Mouse (Mus musculus) stomach, postnatal 0 days (tissue): ENCODE results near the gene Zbtb16.

ENCODE experiments used
- CTCF ChIP-seq: IDR thresholded peaks from 2 replicates; pipeline ENCODE4 v1.5.1; 2016; ENCODE audit warnings: antibody characterized with exemption, low read depth, mild to moderate bottlenecking, moderate library complexity
- EP300 ChIP-seq: optimal IDR thresholded peaks from 2 replicates; pipeline ENCODE3; 2016; ENCODE audit warnings: antibody characterized with exemption

- TF ChIP-seq CTCF, result peak; percentile 56
- no peak for TF ChIP-seq EP300
These were observed 1.2 kb upstream of the Zbtb16 start for GRCm38 (mm10) chr9:48837181-48837580.
